Mouse (Mus musculus) kidney, adult 18-20 months (tissue): ENCODE results near the gene Gm43720.
A peak's percentile ranks its signal among the peaks of the same experiment; 100 is the strongest.
"Not testable (repeated sequence)": the region's sequence is repeated elsewhere in the genome, so short reads cannot be mapped to it uniquely, and the experiment has no call there.

Experiments used
- DNase-seq: peaks from one replicate; pipeline ENCODE4 v3.0.0; 2021

The Gm43720 gene

DNA sequence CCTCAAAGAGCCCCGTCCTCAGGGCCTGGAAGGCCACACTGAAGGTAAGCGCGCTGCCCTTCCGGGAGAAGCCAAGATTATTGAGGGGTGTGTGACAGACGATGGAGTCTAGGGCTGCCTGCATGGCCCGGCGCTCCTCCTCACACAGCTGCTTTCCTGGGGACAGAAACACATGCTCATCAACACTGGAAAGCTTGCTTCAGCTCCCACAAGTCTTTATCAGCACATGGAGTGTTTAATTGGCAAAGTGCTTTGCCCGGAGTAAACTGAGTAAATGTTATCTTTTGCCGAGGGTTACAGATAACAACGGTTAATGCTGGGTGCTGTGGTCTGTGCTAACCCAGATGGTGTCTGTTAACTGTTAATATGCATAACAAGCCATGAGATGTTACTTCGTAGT is 18.9 kb downstream of the Gm43720 start:
- DNase-seq, result no peak

DNA sequence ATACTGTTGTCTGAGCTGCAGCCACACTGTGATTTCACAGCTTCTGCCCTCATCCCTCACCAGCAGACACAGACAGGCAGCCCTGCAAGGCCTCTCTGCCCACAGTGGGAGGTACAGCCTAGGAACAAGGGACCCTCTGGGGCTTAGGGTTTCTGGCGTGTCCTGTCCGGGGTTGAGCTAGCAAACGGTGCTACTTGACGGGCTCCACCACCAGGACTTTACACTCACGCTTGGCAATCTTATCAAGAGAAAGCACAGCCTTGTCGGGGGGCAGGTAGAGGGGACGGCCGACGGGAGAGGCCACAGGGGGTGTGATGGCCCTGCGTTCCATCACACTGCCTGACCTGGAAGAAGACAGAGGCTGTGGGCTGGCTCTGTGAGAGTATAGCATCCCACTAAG is 19.7 kb downstream of the Gm43720 start:
- no peak for DNase-seq

DNA sequence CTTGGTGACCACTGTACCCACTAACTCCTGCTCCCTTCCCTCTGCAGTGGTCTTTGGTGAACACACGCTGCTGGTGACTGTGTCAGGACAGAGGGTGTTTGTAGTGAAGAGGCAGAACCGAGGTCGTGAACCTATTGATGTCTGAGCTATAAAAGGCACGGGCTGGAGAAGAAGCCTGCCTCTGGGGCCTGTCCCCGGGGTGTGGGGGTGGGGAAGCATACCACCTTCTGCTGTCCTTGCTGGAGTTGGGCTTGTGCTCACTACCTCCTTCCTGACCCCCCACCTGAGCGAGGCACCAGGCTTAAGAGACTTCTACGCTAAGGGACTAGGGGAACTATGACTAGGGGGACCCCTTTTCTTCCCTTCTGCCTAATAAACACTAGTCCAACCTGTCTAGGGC is 20.8 kb downstream of the Gm43720 start:
- no peak for DNase-seq

DNA sequence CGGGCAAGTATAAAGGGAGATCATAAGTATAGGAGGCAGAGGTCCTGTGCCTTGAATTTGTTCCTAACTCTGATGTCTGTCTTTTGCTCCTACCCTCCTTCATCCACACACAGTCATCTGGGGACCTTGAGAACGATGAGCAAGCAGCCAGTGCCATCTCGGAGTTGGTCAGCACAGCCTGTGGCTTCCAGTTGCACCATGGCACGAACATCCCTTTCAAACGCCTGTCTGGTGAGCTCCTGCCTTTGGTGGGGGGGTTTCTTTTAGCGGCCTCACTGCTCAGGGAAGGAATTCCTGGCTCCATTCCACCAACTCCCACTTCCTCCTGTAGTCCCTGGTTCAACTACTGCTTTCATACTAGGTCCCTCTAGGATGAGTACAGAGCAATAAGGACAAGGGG is 21.2 kb downstream of the Gm43720 start:
- no peak for DNase-seq

DNA sequence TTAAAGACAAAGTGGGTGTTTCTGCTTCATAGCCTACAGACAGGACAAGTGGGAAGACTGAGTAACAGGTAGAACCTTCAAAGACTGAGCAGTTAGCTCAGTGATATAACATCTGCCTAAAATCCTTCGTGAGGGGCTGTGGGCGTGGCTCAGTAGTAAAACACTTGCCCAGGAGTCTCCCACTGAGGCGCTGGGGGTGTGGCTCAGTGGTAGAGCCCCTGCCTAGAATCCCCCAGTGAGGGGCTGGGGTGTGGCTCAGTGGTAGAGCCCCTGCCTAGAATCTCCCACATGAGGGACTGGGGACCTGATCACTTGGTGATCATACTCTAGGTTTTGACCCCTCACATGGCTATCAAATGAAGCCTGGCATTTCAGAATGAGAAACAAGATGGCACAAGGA is 21.7 kb downstream of the Gm43720 start:
- no peak for DNase-seq

DNA sequence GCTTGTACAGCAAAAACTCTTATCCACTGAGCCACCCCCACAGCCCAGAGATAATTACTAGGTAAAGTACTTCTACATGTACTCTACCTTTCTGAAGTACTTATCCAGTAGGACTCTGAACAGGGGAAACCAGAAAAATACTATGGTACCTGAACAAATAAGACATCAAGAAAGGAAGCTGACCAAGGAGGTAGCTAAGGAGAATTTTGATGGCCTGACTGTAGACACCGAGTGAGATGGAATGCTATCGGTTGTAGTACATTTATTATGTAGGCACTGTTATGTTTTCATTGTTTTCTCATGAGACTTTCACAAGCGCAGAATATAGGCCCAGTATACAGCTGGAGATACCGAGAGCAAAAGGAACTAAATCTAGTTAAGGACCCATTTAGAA is 22.2 kb downstream of the Gm43720 start:
- no peak for DNase-seq

DNA sequence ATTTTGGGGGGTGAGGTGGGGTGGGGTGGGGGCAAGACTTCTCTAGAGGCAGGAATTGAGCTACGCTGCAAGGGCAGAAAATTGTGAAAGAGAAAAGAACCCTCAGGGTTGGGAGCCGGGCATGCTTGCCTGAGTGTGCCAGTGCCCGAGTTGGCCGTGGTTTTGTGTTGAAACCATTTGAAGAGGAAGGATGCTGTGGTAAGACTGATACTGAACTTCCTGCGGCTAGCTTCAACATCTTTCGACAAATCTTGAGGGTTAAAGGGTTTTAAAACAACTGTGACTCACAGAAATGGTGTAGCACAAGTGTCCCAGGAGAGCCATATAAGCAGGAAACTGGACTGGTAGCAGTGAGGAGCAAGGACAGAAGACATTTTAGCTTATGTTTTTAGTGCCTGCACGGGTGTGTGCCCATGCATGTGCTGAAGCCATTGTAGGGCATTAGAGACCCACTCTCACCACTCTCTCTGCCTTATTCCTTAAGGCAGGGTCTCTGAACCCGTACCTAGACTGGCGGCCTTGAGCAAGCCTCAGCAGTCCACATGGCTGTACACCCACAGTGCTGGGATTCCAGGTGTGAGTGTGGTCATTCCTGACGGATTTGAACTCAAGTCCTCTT is 22.7 kb downstream of the Gm43720 start:
- DNase-seq, result no peak

DNA sequence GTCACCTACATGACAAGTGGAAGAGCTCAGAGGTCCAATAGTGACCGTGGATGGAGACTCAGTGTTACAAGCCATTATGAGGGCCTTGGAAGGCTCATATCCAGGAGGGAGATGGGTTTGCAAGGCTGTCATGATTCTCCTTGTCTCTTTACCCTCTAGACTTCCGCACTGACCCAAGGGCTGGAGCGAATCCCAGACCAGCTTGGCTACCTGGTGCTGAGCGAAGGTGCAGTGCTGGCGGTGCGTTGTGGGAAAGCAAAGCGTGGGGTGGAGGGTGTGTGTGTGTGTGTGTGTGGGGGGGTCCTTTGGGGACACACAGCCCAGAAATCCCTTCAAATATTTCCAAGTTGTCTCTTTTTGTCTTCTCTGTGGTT is 23.7 kb downstream of the Gm43720 start:
- DNase-seq, result no peak

DNA sequence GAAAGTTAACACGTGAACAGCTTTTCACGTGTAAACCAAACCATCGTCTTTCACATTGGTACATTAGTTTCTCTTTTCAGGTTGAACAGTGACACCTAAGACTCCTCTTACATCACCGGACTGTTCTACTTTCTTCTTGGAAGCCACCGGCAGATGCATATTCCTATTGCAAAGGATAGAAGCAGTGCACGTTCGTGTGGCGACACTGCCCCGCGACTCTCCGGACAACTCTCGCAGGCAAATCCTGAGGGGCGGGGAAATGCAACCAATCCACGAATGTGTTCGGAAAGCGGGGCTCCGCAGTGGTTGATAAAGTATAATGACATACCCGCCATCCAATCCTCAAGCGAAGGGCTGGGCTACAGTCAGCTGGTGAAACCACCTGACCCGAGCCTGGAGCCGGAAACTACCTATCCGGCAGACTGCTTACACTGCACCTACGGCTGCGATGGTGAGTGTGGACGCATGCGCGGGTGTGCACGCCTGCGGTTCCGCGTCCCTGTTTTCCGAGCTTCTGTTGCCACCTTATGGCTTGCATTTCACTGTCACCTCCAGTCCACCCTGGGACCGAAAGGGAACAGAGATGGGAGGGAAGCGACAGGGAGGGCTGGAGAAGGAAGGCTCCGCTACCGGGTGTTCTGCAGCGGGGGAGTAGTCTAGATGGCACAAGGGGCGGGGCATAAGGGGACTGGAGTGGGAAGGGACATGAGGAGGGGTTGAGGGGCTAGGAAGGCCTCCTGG is 24.2 kb downstream of the Gm43720 start, which contains the start of gene Lamtor4:
Gene Lamtor4 (plus strand): TSS at position 130 of the 741 bp plus-strand sequence.
- peak; percentile 92 for DNase-seq

DNA sequence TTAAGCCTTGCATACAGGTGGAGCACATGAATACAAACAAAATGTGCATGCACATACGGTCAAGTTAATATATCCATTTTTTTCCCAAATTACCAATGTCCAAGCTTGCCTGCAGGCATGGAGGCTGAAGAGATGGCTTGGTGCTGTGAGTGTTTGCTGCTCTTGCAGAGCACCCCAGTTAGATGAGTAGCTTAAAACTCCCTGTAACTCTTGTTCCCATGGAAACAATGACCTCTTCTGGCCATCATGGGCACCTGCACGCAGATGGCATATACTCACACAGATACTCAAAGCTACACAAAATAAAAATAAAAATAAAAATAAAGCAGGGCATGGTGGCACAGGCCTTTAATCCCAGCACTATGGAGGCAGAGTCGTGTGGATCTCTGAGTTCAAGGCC is 26.7 kb downstream of the Gm43720 start:
- DNase-seq, result no peak

DNA sequence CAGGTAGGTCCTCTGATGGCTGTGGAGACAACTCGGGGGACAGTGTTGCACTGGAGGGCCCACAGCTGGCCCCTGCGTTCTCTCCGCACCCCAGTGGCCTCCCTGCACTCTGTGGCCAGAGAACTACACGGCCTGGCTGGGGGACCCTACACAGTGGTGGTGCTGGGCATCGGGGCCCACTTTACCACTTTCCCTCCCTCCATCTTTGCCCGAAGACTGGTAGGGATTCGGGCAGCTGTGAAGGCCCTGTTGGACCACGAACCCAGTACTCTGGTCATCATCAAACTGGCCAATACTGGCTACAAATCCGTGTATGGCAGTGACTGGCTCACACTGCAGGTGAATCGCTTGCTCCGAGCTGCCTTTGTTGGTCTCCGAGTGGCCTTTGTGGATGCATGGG is 28.6 kb downstream of the Gm43720 start:
- no peak for DNase-seq

DNA sequence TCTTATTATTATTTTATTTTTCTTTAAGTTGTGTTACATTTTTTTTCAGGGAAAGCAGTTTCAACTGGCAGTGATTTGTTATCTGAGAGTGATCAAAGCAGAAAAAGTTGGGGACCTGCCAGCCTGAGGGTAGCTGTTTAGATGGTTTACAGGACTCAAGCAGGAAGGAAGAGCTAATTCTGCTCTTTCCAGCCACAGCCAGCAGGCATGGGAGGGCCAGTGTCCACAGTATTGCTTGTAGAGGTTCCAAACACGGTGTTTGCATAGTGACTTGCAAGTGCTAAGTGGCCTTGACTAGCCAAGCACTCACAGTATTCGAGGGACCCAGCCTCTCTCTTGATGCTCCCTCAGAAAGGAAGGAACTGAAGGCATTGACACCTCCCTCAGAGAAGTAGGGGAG is 38.2 kb downstream of the Gm43720 start:
- no peak for DNase-seq

DNA sequence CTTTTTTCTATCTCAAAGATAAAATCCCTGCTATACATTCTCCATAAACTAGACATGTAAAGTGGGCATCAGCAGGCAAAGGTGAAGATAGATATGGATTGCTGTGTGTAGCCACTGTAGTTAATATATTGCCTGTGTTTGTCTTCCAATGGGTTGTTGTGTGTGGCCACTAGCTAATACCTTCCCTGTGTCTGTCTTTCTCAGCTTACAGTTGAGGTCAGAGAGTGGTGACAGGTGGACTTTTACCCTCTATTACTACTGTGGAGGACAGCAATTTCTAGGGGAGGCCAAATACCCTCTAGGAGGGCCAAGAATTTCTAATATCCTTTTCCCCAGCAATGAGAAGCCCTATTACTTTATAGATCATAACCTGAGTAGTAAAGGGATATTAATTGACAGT is 45.5 kb downstream of the Gm43720 start:
- DNase-seq, result no peak

DNA sequence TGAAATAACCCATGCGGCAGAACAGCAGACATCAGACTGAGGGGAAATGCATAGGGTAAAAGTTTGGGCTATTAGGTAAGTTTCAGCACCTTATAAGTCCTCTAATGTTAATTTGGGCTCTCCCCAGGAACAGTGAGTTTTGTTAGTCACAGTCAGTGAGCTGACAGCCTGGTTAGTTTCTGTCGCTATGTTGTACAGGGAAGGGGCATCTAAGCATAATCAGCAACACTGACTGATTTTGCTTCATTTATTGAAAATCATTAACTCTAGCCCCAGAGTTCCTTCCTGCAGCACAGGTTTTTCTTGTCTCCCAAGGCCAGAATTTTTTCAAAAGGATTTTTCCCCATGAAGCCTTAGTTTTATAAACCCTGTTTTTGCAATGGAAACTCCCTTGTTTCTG is 46.0 kb downstream of the Gm43720 start:
- DNase-seq, result no peak

DNA sequence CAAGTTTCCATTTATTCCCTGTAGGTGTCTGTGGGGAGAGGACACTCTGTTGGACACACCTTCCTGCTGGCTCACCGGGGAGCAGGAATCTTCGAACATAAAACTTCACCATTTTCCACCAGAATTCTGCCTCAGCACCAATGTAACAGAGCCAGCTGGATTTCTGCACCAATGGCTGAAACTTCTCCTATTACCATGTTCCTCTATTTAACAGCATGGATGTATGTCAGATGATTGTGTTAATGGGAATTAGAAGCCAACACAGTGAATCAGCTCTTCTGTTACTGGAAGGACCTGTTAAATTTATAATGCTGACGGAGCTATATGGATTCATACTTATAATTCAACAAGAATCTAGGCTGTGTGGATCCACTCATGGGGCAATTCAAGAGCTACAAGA is 50.2 kb downstream of the Gm43720 start:
- DNase-seq, result no peak

DNA sequence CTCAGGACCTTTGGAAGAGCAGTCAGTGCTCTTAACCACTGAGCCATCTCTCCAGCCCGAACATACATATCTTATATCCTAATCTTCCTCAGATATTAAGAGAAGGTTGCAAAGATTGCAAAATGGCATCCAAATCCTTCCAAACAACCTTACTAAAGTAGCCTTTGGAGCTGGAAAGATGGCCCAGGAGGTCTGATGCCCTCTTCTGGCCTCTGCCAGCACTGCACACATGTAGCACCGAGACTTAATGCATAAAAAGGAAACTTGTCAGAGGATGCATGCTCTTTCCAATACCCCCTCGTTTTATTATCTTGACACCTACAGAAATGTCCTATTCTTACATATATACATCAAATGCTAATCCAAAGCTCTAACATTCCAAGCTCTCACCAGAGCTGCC is 51.7 kb downstream of the Gm43720 start:
- peak; percentile 60 for DNase-seq

DNA sequence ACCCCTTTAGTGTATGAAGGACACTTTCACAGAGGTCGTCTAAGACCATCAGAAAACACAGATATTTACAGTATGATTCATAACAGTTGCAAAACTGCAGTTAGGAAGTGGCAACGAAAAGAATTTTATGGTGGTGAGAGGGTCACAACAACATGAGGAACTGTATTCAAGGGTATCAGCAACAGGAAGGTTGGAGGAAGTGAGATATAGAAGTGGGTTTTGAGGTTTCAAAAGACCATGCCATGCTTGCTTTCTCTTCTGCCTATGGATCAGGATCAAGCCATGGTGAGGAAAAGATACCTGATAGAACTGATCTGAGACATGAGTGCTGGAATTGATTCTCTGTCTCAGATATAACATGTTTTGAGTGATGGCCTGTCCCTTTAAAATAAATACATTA is 52.4 kb downstream of the Gm43720 start:
- DNase-seq, result no peak

DNA sequence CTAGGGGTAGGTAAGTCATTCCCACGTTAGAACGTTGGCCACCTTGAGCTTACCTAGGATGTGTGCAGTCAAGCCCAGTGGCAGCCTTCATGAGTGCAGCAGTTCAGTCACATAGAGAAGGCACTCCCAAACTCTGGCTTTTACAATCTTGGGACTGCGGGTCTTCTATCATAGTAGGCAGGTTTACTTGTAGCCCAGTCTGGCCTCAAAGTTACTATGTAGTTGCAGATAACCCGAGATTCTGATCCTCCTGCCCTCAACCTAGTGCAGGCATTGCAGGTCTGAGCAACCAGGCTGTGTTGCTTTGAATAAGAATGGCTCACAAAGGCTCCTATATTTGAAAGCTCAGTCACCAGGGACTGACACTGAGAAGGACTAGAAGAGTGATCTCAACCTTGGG is 53.3 kb downstream of the Gm43720 start:
- DNase-seq, result no peak

DNA sequence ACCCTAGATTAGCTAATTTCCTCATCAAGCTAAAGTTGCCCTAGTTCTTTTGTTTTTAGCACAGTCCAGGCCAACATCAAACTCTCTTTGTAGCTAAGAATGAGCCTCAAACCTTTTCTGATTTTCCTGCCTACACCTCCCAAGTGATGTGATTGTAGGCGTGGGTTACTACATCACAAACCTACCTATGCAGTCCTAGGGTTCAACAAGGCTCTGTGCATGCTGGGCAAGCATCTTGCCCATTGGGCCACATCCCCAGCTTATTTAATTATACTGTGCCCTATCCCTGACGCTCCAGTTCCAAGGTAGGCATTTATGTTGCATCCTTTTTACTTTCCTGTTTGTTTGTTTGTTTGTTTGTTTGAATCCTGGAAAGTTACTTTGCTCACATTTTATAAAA is 54.1 kb downstream of the Gm43720 start, which contains the start of gene Nxpe5:
Gene Nxpe5 (plus strand): TSS at position 199 of the 400 bp plus-strand sequence.
- no peak for DNase-seq

DNA sequence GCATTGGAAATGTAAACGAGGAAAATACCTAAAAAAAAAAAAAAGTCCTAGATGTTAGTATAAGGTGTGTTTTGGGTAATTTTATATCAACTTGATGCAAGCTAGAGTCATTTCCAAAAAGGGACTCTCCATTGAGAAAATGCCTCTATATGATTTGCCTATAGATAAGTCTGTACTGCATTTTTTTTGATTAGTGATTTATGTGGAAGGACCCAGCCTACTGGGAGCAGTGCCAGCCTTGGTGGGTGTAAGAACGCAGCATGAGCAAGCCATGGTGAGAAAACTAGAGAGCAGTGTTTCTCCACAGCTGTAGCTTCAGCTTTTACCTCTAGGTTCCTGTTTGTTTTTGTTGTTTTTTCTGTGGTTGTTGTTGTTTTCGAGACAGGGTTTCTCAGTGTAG is 56.5 kb downstream of the Gm43720 start:
- DNase-seq, result no peak

DNA sequence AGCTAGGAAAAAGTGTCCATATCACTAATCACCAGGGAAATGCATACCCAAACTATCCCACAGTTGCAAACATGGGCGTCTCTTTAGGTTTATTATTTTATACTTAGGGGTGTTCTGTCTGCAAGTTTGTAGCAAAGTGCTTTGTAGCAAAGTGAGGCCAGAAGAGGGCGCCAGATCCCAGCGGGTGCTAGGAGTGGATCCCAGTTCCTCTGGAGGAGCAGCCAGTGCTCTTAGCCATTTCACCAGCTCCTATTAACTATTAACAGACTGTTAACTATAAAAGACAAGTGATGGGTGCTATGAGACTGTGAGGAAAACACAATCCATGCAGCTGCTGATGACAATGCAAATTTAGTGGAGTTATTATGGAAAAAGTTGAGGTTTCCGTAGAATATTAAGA is 57.6 kb downstream of the Gm43720 start:
- peak; percentile 90 for DNase-seq

DNA sequence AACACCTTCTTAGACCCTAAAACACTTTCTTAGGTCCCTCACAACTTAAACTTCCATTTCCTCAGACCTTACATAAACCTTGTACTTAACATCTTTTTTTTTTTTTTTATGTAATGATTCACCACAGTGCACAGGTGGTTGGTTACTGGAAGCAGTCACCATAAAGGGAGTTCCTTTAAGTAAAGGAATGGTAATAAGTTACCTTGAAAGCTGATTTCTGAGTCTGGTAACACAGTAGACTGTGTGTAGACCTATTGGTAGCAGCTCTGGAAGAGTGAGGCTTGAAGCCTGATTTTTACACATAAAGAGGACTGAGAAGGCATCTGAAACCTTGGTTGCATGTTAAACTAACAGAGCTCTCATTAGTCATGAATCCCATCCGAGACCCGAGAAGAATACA is 59.9 kb downstream of the Gm43720 start:
- DNase-seq, result no peak

DNA sequence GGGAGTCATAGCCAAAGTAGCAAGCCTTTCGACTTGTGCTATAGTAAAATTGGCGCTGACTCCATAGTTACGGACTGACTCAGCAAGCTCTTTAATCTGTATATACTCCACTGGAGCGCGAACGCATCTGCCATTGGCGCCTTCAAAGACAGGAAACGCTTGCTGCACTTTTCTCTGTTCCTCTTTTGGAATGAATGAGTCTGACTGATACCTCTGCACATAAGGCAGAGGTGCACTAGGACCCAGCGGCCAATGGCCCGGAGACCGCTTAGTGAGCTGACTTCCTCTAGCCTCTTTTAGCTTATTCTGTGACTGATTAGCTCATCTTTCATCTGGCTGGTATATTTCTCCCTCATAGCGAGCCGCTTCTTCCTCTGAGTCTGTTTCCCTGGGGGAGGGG is 63.1 kb downstream of the Gm43720 start:
- not testable (repeated sequence) for DNase-seq
